Mouse (Mus musculus): ENCODE measurements around the gene Gdpd5. TPM values are rescaled to one million over a fixed set of nuclear protein-coding genes. Genes with fewer than 3 reads are reported as not detected.

The Gdpd5 gene
- total and polyA plus RNA-seq, 3 experiments, result 0.15 to 0.26 TPM; not detected in 1

GRCm38 (mm10) chr7:99475562-99475911, 94.3 kb downstream of the Gdpd5 start:
- no peaks in the 10 kb centered on the region for H3K27me3 ChIP-seq (ENCODE audit: control insufficient read depth in 1 of 2, insufficient read depth in 2 of 2, low read length in 2 of 2)
- peaks cover 5 to 21% of the 10 kb centered on the region in 2 experiments for H3K4me1 ChIP-seq (ENCODE audit: control insufficient read depth in 1 of 2, insufficient read depth in 2 of 2, low read length in 2 of 2)
- DNase-seq (ENCODE audit: low read depth, low spot score), result peak; percentile 67
- TF ChIP-seq MAX (IDR thresholded peaks at IDR 0.05; ENCODE audit: low read length) (no peak), ZNF384 (IDR thresholded peaks at IDR 0.05; ENCODE audit: low read depth, low read length) (peak; percentile 31; the same call in 1 of the 2 replicates), TBP (IDR thresholded peaks at IDR 0.05; ENCODE audit: low read depth, low read length) (peak; percentile 49; the same call in 1 of the 2 replicates)
- H3K36me3 ChIP-seq (ENCODE audit: control insufficient read depth in 1 of 2, insufficient read depth in 2 of 2, low read length in 2 of 2), result peaks cover 5 to 28% of the 10 kb centered on the region in 2 experiments; a peak in 3 of 4 replicates
- peak overlapping the region; percentile 65 for H3K27ac ChIP-seq (ENCODE audit: control insufficient read depth, low read depth, low read length)
- H3K9me3 ChIP-seq (replicated peaks; ENCODE audit: insufficient read depth, low read length), result no peaks in the 10 kb centered on the region
- peaks cover 6% of the 10 kb centered on the region for H3K79me2 ChIP-seq (ENCODE audit: control insufficient read depth, insufficient read depth, low read length, poor library complexity)
- H3K9ac ChIP-seq (ENCODE audit: control insufficient read depth, low read depth, low read length, poor library complexity, severe bottlenecking), result no peak overlapping the region
- H3K4me3 ChIP-seq (ENCODE audit: control insufficient read depth in 1 of 2, insufficient read depth in 1 of 2, low read depth in 2 of 2, low read length in 2 of 2), result no peak overlapping the region

DNA sequence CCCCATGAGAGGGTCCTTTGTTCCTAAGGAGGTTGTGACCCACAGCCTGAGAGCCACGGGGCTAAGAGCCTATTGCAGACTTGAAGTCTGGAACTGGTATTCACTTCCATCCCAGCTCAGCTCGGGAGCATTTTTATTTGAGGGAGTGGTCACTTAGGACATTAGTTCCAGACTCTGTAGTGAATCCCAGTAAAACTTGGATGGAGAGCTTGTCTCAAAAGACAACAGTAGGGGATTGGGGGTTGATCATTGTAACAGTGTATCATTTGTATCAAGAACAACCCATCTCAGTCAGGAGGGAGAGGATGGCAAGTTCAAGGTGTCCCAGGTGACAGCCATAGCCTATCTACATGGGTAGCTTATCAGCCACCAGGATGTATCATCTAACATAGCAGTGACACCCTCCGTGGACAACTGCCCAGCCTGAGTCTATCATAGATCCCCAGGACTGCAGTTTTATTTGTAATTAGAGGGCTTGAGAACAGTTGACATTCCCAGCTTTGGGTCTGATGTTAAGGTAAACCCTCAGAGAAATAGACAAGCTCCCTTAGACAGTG, 95.4 kb downstream of the Gdpd5 start:
- H3K4me1 ChIP-seq (ENCODE audit: control insufficient read depth in 1 of 2, insufficient read depth in 2 of 2, low read length in 2 of 2), result peaks cover 5 to 29% of the 10 kb centered on the region in 2 experiments
- no peaks in the 10 kb centered on the region for H3K27me3 ChIP-seq (ENCODE audit: control insufficient read depth in 1 of 2, insufficient read depth in 2 of 2, low read length in 2 of 2)
- no peak overlapping the region for H3K9ac ChIP-seq (ENCODE audit: control insufficient read depth, low read depth, low read length, poor library complexity, severe bottlenecking)
- H3K27ac ChIP-seq (ENCODE audit: control insufficient read depth, low read depth, low read length), result peak overlapping the region; percentile 33
- no peak overlapping the region for H3K4me3 ChIP-seq (ENCODE audit: control insufficient read depth in 1 of 2, insufficient read depth in 1 of 2, low read depth in 2 of 2, low read length in 2 of 2)
- H3K79me2 ChIP-seq (ENCODE audit: control insufficient read depth, insufficient read depth, low read length, poor library complexity), result peaks cover 16% of the 10 kb centered on the region
- TF ChIP-seq MXI1 (IDR thresholded peaks at IDR 0.05; ENCODE audit: low read depth, low read length) (no peak), POLR2AphosphoS2 (IDR thresholded peaks at IDR 0.05; ENCODE audit: low read length) (peak; percentile 76; the same call in 1 of the 2 replicates), POLR2AphosphoS5 (IDR thresholded peaks at IDR 0.05; ENCODE audit: borderline replicate concordance, low read depth, low read length) (peak; percentile 92), POLR2A (IDR thresholded peaks at IDR 0.05; ENCODE audit: control insufficient read depth in 1 of 2, insufficient read depth in 1 of 2, low read depth in 1 of 2, low read length in 2 of 2, poor library complexity in 1 of 2) (peak in 1 of 2 experiments; percentile 47; a peak in 2 of 4 replicates), ZMIZ1 (IDR thresholded peaks at IDR 0.05; ENCODE audit: low read depth, low read length) (peak; percentile 34; the same call in 1 of the 2 replicates), ZNF384 (IDR thresholded peaks at IDR 0.05; ENCODE audit: low read depth, low read length) (no peak), ZKSCAN1 (IDR thresholded peaks at IDR 0.05; ENCODE audit: low read depth, low read length) (no peak)
- H3K9me3 ChIP-seq (replicated peaks; ENCODE audit: insufficient read depth, low read length), result no peaks in the 10 kb centered on the region
- peaks cover 11 to 35% of the 10 kb centered on the region in 2 experiments for H3K36me3 ChIP-seq (ENCODE audit: control insufficient read depth in 1 of 2, insufficient read depth in 2 of 2, low read length in 2 of 2)
- peak; percentile 66 for DNase-seq (ENCODE audit: low read depth, low spot score)

DNA sequence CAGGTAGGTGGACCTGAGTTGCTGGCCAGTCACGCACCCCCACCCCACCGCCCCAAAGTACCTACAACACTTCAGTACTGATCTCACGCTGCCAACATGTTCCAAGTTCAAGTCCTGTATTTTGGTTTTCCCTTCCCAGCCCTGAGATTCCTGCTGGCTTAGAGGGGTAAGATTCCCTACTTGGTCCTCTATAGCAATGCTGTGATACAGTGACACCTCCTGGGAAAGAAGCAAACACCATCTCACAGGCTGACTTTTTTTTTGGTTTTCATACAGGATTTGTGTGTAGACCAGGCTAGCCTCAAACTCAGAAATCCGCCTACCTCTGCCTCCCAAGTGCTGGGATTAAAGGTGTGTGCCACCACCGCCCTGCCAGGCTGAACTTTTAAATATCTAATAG, 96.0 kb downstream of the Gdpd5 start:
- Histone ChIP-seq H3K36me3 (ENCODE audit: control insufficient read depth in 1 of 2, insufficient read depth in 2 of 2, low read length in 2 of 2) (peaks cover 14 to 36% of the 10 kb centered on the region in 2 experiments), H3K27ac (ENCODE audit: control insufficient read depth, low read depth, low read length) (no peak overlapping the region)
- TF ChIP-seq POLR2AphosphoS2 (IDR thresholded peaks at IDR 0.05; ENCODE audit: low read length) (no peak), POLR2A (IDR thresholded peaks at IDR 0.05; ENCODE audit: control insufficient read depth in 1 of 2, insufficient read depth in 1 of 2, low read depth in 1 of 2, low read length in 2 of 2, poor library complexity in 1 of 2) (peak in 1 of 2 experiments; percentile 43; a peak in 1 of 4 replicates), ZMIZ1 (IDR thresholded peaks at IDR 0.05; ENCODE audit: low read depth, low read length) (0 out of 2 replicates have a peak, but pooled peaks have one; percentile 11), GABPA (IDR thresholded peaks at IDR 0.05; ENCODE audit: low read depth, low read length) (no peak), ELF1 (IDR thresholded peaks at IDR 0.05; ENCODE audit: low read depth, low read length) (no peak)

More for the DNA sequence above, 96.0 kb downstream of the Gdpd5 start:
- Histone ChIP-seq H3K79me2 (ENCODE audit: control insufficient read depth, insufficient read depth, low read length, poor library complexity) (peaks cover 22% of the 10 kb centered on the region), H3K9me3 (replicated peaks; ENCODE audit: insufficient read depth, low read length) (no peaks in the 10 kb centered on the region), H3K4me1 (ENCODE audit: control insufficient read depth in 1 of 2, insufficient read depth in 2 of 2, low read length in 2 of 2) (peaks cover 5 to 29% of the 10 kb centered on the region in 2 experiments), H3K4me3 (ENCODE audit: control insufficient read depth in 1 of 2, insufficient read depth in 1 of 2, low read depth in 2 of 2, low read length in 2 of 2) (no peak overlapping the region), H3K9ac (ENCODE audit: control insufficient read depth, low read depth, low read length, poor library complexity, severe bottlenecking) (no peak overlapping the region), H3K27me3 (ENCODE audit: control insufficient read depth in 1 of 2, insufficient read depth in 2 of 2, low read length in 2 of 2) (no peaks in the 10 kb centered on the region)
- peak; percentile 48 for DNase-seq (ENCODE audit: low read depth, low spot score)
